Mouse (Mus musculus) layer of hippocampus, postnatal 14 days (tissue): ENCODE measurements at regions not wholly inside any gene's neighbourhood (a gene's known extent, or its start where the extent isn't known, plus 50 kb on each side); places are given as distances from the start of the nearest gene placed in this dataset.

Experiments used
- DNase-seq, 2 experiments: peaks; one replicate each; pipeline ENCODE4 v3.0.0; 2021 to 2022; ENCODE audit warnings: low spot score in 2 of 2, mixed read lengths in 1 of 2

DNA sequence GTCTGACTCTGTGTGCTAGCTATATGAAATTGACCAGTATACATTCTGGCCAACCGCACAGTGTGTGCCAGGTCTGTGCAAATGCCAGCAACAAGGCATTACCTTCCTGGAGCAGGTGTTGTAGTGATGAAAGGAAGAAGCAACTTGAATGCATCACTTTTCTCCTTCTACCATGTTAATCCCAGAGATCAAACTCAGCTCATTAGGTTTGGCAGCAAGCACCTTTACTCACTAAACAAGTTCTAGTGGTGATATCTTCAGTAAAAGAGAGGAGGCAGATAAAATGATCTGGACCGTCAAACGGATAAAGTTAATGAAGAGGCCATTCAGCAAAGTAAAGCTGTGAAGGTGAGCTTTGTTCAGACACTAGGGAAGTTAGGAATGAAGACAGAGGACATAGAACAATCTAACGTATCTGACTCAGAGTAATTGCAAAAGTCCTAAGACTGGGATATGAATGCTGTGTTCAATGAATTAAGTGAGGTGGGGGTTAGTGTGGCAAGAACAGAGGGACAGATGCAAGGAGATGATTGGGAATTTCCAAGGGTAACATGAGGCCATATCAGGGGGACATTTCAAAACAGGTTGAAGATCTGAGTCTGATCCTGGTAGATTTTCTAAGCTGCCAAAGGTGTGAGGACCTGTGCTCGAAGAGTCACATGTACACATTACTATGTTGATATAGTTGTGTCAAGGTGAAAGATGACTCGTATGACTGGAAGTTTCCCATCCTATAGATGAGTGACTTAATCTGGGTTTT lies 1478.4 kb upstream of the Slc10a2 start:
- no peak for DNase-seq

GRCm38 (mm10) chr8:6582732-6583131 lies 1477.6 kb upstream of the Slc10a2 start:
- DNase-seq, result no peak

GRCm38 (mm10) chr8:6577868-6578634 lies 1472.9 kb upstream of the Slc10a2 start:
- no peak for DNase-seq

GRCm38 (mm10) chr8:6575241-6575640 lies 1470.1 kb upstream of the Slc10a2 start:
- DNase-seq, result no peak

- DNase-seq, result no peak
Observed at GRCm38 (mm10) chr8:6573492-6573891, 1468.3 kb upstream of the Slc10a2 start.

DNA sequence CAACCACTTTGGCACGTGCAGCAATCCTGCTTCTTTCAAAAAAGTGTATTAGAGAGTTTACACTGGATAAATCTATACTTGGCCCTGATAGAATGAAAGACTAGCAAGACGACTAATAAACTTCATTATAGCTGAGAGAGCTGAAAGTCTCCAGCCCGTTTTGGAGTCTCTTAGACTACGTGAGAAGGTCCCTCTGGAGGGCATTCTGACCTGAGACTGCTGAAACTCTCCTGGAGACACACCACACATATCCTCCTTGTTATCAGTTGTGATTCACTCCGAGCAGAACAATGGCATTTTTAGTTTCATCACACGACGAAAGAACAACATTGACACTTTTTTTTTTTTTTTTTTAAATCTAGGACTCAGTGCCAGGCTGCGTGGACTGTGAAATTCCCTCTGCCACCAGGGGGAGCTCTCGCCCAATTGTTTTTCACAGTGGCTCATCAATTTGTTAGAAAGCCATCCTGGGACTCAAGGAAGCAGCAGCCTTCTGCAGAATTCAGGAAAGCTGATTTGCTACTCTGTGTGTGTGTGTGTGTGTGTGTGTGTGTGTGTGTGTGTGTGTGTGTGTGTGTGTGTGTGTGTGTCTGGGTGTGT lies 1467.0 kb upstream of the Slc10a2 start:
- peak; percentile 83 to 87 for DNase-seq

DNA sequence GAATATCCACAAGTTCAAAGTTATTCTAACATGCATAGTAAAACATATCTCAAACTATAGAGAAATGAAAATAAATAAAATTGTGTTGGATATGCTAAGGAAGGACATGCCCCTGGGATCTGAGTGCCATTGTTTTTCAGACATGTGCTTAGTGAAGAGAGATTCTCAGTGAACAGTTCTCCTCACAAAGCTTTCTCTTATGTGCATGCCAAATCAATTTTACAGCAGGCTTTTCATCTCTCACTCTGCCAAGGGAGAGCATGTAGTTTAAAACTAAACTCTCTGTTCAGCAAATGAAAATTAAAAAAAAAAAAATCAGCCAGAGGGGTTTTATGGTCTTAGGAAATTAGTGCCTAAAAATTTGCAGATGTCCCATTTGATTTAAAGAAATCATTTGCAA lies 1445.8 kb upstream of the Slc10a2 start:
- DNase-seq, result peak in 1 of 2 experiments; percentile 28

DNA sequence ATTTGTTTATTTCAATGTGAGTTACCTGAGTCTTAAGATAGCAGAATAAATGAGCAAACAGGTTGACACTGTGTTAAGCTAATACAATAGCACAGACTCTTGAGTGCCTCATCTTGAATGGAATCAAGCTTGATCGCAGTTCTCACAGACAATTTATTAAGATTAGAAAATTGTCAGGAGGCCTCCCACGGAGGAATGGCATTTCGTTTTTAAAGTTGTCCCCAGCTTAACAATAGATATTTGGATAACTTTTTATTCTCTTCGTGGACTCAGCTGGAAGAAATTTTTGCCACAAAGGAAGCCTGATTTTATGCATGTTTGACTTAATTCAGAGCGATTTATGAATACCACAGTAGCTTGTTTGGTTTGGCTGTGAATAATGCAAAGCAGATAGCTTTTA lies 1422.0 kb upstream of the Slc10a2 start:
- no peak for DNase-seq

DNA sequence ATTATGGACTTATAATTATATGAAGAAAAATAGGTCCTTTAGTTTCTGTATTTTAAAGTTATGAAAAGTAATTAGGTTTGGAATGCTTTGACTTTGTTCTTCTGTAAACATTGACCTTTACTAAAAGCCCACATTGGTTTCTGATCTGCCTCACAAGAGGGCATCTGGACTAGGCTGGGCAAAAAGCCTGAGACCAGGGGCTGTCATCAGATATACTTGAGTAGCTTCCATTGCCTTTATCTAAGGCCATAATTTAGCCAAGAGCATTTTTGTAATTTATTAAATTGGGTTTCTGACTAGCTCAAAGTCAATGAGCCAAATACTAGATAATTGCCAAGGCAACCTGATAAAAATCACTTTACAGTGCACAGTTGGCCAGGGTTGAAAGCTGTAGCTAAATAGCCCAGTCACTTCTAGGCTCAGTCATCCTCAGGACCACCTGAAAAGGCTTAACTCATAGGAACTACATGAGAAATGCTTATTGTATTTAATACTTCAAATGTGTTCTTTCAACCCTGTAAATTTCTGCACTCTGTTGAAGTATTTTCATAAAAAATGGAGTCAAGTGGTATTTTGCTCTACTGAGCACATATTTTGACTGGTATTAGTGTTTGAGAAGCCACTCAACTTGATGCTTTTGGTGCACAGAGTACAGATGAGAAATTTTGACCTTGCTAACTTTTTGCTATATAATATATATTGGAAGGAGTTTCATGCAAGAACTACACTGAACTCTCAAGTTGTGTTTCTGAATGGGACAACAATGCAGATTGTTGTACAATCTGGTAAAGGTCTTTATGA lies 1410.9 kb upstream of the Slc10a2 start:
- DNase-seq, result no peak

GRCm38 (mm10) chr8:6492453-6492852 lies 1387.3 kb upstream of the Slc10a2 start:
- no peak for DNase-seq

GRCm38 (mm10) chr8:6481966-6482365 lies 1376.8 kb upstream of the Slc10a2 start:
- no peak for DNase-seq

DNA sequence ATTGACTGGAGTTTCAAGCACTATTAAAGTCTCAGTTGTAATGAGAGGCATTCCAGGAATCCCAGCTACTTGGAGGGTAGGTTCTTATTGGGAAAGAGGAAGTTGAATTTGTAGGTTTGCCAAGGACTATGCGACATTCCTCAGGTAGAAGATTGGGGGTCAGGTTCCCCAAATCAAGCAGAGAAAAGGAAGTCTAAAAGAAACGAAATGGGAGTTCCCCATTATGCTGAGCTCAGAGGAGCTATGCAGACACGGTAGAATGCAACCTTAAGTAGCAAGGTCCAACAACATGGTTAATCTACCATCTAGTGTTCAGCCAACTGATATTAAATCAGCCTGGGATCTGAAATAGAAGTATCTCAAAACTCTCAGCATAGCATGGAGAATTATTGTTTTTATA lies 1365.9 kb upstream of the Slc10a2 start:
- DNase-seq, result no peak

DNA sequence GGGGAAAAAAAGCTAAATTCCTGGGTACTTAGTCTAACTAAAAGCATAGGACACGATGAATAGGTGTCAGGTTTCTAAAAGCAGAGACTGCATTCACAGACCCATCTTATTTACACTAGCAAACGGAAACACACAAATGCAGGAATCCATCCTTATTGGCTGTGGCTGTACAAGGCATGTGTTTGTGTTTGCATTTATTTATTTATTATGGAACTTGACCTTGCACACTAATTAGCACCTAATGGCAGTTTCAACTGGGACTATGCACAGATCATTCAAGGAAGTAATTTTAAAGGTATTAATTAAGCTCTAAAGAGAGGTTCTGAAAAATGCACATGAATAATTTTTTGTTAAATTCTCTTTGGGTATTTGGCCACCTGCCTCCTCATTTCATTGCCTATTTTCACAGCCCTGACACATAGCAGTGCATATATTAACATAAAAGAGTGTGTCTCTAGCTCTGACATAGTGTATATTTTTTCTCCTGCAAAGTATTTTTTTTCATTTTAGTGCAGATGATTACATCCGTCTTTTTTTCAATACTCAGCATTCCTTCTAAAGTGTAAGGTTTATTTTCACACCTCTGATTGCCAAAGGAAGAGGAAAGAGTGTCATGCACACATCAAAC lies 1351.5 kb upstream of the Slc10a2 start:
- no peak for DNase-seq

DNA sequence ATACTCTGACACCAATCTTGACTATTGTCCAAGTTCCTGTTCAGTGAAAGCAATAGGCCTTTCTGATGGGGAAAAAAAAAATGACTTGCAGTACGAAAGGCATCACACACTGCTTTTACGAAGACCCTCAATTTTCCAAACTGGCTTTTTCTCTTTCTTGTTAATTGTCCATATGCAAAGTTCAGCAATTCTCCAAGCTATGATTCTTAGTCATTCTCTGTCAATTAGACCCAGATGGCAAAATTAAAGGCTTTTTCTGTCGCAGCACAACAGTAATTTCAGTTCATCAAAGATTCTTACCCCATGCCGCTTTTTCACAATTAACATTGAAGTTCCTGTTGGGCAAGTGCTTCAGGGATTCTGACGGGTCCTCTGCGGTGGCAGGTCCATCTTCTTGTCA lies 1343.2 kb upstream of the Slc10a2 start:
- no peak for DNase-seq

GRCm38 (mm10) chr8:6439069-6439468 lies 1333.9 kb upstream of the Slc10a2 start:
- no peak for DNase-seq
